Mouse (Mus musculus) brain, embryonic 14.5 days (tissue): ENCODE measurements around the gene Klhdc8a.

Experiments
- CTCF ChIP-seq: fragments of 200-500 bp; IDR thresholded peaks from 2 replicates; pipeline ENCODE4 v1.5.1; 2012; ENCODE audit warnings: inconsistent platforms, mild to moderate bottlenecking, moderate library complexity, borderline replicate concordance; ENCODE audit not compliant: insufficient read depth, insufficient read length; ENCODE audit errors: extremely low read depth
- POLR2A ChIP-seq: fragments of 200-500 bp; IDR thresholded peaks from 2 replicates; pipeline ENCODE4 v1.6.1; 2012; ENCODE audit warnings: mild to moderate bottlenecking, inconsistent platforms, borderline replicate concordance; ENCODE audit not compliant: poor library complexity, insufficient read depth, insufficient read length, severe bottlenecking; ENCODE audit errors: extremely low read depth

DNA sequence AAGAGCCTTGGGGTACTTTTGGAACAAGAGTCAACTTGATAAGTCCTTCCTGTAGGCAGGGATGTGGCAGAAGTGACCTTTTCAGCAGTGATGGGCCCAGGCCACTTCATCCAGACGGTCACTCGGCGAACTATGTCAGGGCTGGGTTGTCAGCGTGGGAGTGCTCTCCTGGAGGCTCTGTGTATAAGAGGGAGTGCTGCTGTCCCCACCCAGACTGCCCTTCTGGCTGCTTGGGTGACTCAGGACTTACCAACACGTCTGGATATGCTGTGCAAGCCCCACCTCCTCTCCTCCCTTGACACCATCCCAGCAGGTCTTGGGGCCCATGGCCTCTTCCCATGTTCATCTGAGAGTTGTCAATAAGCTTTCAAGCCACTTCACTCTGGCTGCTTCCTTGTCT is 55.0 kb downstream of the Klhdc8a start:
- TF ChIP-seq CTCF: no peak
- TF ChIP-seq POLR2A: no peak
